Mouse (Mus musculus) cerebellum, adult 2 months (tissue): Measurements from ENCODE around the gene Mki67. TPM values are rescaled to one million over a fixed set of nuclear protein-coding genes. Genes with fewer than 3 reads are reported as not detected.

ENCODE experiments used
- DNase-seq, 2 experiments: peaks; one replicate each; pipeline ENCODE4 v3.0.0; 2021
- H3K27ac ChIP-seq: fragments of 200-500 bp; 2 replicates; pipeline ENCODE4 v1.5.1; 2012; ENCODE audit warnings: low read length, control low read depth, inconsistent platforms; ENCODE audit not compliant: insufficient read depth
- H3K27me3 ChIP-seq: fragments of 200-500 bp; 2 replicates; pipeline ENCODE4 v1.6.1; 2012; ENCODE audit warnings: inconsistent platforms, mild to moderate bottlenecking, low read length, moderate library complexity; ENCODE audit not compliant: control insufficient read depth, insufficient read depth
- H3K4me1 ChIP-seq: fragments of 200-500 bp; 2 replicates; pipeline ENCODE4 v1.6.1; 2011; ENCODE audit warnings: low read length; ENCODE audit not compliant: control insufficient read depth, insufficient read depth
- H3K4me3 ChIP-seq: fragments of 200-500 bp; replicated peaks from 2 replicates; pipeline ENCODE3; 2011; ENCODE audit warnings: mild to moderate bottlenecking, low read depth, low read length, control low read depth; ENCODE audit not compliant: insufficient read depth
- CTCF ChIP-seq: fragments of 200-500 bp; IDR thresholded peaks from 2 replicates; pipeline ENCODE4 v1.5.1; 2011; ENCODE audit warnings: low read depth, mild to moderate bottlenecking, control low read depth, low read length, moderate library complexity, borderline replicate concordance; ENCODE audit not compliant: insufficient read depth
- POLR2A ChIP-seq: fragments of 200-500 bp; IDR thresholded peaks from 2 replicates; pipeline ENCODE4 v1.6.1; 2011; ENCODE audit warnings: low read length, control low read depth, borderline replicate concordance; ENCODE audit not compliant: insufficient read depth
- WGBS: fragments of 180-500 bp; shearing (Covaris S2); methylation state at CpG from one replicate; pipeline ENCODE4 v1.1.7; 2018; 5-methylcytosine and 5-hydroxymethylcytosine counted together
- polyA plus RNA-seq: library from polyadenylated mRNA; depleted of rRNA; stranded (reverse); fragments of >200 nt; gene quantifications from 2 replicates; pipeline ENCODE4 v1.2.3, GENCODE M21; 2012

Gene Mki67
- polyA plus RNA-seq, 1 experiment: 0.10 TPM

GRCm38 (mm10) chr7:135746528-135746927 is 30.4 kb upstream of the Mki67 start:
- H3K27me3 ChIP-seq: no peaks in the 10 kb centered on the region; the same call in 1 of the 2 replicates
- H3K4me3 ChIP-seq: no peak overlapping the region
- H3K27ac ChIP-seq: no peak overlapping the region
- TF ChIP-seq CTCF (no peak), POLR2A (no peak)
- 42% methylated on average over 6 of the region's 6 CpGs for WGBS
- no peak for DNase-seq
- no peaks in the 10 kb centered on the region for H3K4me1 ChIP-seq

GRCm38 (mm10) chr7:135745091-135745490 is 28.9 kb upstream of the Mki67 start:
- H3K27me3 ChIP-seq: no peaks in the 10 kb centered on the region; the same call in 1 of the 2 replicates
- H3K4me3 ChIP-seq: no peak overlapping the region
- no peaks in the 10 kb centered on the region for H3K4me1 ChIP-seq
- H3K27ac ChIP-seq: no peak overlapping the region
- TF ChIP-seq CTCF (no peak), POLR2A (no peak)
- no peak for DNase-seq
- WGBS: 13% methylated on average over 2 of the region's 2 CpGs

- no peak for TF ChIP-seq POLR2A
- TF ChIP-seq CTCF: no peak
- Histone ChIP-seq H3K4me1 (no peaks in the 10 kb centered on the region), H3K4me3 (no peak overlapping the region), H3K27me3 (no peaks in the 10 kb centered on the region; the same call in 1 of the 2 replicates), H3K27ac (no peak overlapping the region)
- 73% methylated on average over 3 of the region's 3 CpGs for WGBS
- no peak for DNase-seq
Measured at GRCm38 (mm10) chr7:135740453-135740852, 24.3 kb upstream of the Mki67 start.

GRCm38 (mm10) chr7:135736581-135736886 is 20.4 kb upstream of the Mki67 start:
- no peak overlapping the region for H3K27ac ChIP-seq
- no peaks in the 10 kb centered on the region for H3K4me1 ChIP-seq
- 47% methylated on average over 3 of the region's 3 CpGs for WGBS
- TF ChIP-seq POLR2A: no peak
- TF ChIP-seq CTCF: no peak
- no peak overlapping the region for H3K4me3 ChIP-seq
- no peak for DNase-seq
- no peaks in the 10 kb centered on the region; the same call in 1 of the 2 replicates for H3K27me3 ChIP-seq

GRCm38 (mm10) chr7:135735691-135736580 is 19.8 kb upstream of the Mki67 start:
- 14% methylated on average over 31 of the region's 31 CpGs for WGBS
- peak; percentile 74 to 80 for DNase-seq
- no peaks in the 10 kb centered on the region for H3K4me1 ChIP-seq
- no peaks in the 10 kb centered on the region; the same call in 1 of the 2 replicates for H3K27me3 ChIP-seq
- peak; percentile 81 for TF ChIP-seq CTCF
- no peak for TF ChIP-seq POLR2A
- no peak overlapping the region for H3K27ac ChIP-seq
- H3K4me3 ChIP-seq: no peak overlapping the region

GRCm38 (mm10) chr7:135734911-135735646 is 18.9 kb upstream of the Mki67 start:
- no peak overlapping the region for H3K27ac ChIP-seq
- TF ChIP-seq POLR2A (no peak), CTCF (no peak)
- no peaks in the 10 kb centered on the region; the same call in 1 of the 2 replicates for H3K27me3 ChIP-seq
- DNase-seq: no peak
- H3K4me1 ChIP-seq: no peaks in the 10 kb centered on the region
- no peak overlapping the region for H3K4me3 ChIP-seq
- WGBS: 82% methylated on average over 9 of the region's 9 CpGs

GRCm38 (mm10) chr7:135734379-135734778 is 18.2 kb upstream of the Mki67 start:
- TF ChIP-seq POLR2A (no peak), CTCF (no peak)
- 89% methylated on average over 5 of the region's 5 CpGs for WGBS
- no peak overlapping the region for H3K27ac ChIP-seq
- H3K27me3 ChIP-seq: no peaks in the 10 kb centered on the region; the same call in 1 of the 2 replicates
- H3K4me1 ChIP-seq: no peaks in the 10 kb centered on the region
- DNase-seq: no peak
- H3K4me3 ChIP-seq: no peak overlapping the region

GRCm38 (mm10) chr7:135728038-135728437 is 11.9 kb upstream of the Mki67 start:
- no peak for TF ChIP-seq POLR2A
- no peak for TF ChIP-seq CTCF
- no peak for DNase-seq
- no peak overlapping the region for H3K4me3 ChIP-seq
- 87% methylated on average over 12 of the region's 12 CpGs for WGBS
- H3K4me1 ChIP-seq: no peaks in the 10 kb centered on the region
- no peaks in the 10 kb centered on the region for H3K27me3 ChIP-seq
- no peak overlapping the region for H3K27ac ChIP-seq

- 88% methylated on average over 1 of the region's 1 CpGs for WGBS
- H3K4me1 ChIP-seq: no peaks in the 10 kb centered on the region
- H3K4me3 ChIP-seq: no peak overlapping the region
- DNase-seq: no peak
- no peak for TF ChIP-seq POLR2A
- no peak for TF ChIP-seq CTCF
- H3K27me3 ChIP-seq: no peaks in the 10 kb centered on the region
- no peak overlapping the region for H3K27ac ChIP-seq
Measured at GRCm38 (mm10) chr7:135726707-135727106, 10.5 kb upstream of the Mki67 start.
